Mouse (Mus musculus) cortical plate, adult 2 months (tissue): ENCODE measurements around the gene Ndufb7.

Experiments used
- CTCF ChIP-seq: fragments of 200-500 bp; IDR thresholded peaks from 2 replicates; pipeline ENCODE4 v1.5.1; 2011; ENCODE audit warnings: mild to moderate bottlenecking, control low read depth, low read length; ENCODE audit not compliant: insufficient read depth; ENCODE audit errors: extremely low read depth
- POLR2A ChIP-seq: fragments of 200-500 bp; IDR thresholded peaks from 2 replicates; pipeline ENCODE4 v1.6.1; 2011; ENCODE audit warnings: mild to moderate bottlenecking, low read length, control low read depth; ENCODE audit not compliant: insufficient read depth; ENCODE audit errors: extremely low read depth

- TF ChIP-seq CTCF (no peak), POLR2A (no peak)
Observed at GRCm38 (mm10) chr8:83593325-83594166, 27.1 kb downstream of the Ndufb7 start.
